Mouse (Mus musculus) MN1 (cell line): ENCODE results near the gene Zswim1.
A peak's percentile ranks its signal among the peaks of the same experiment; 100 is the strongest.
"Not testable (repeated sequence)": the region's sequence is repeated elsewhere in the genome, so short reads cannot be mapped to it uniquely, and the experiment has no call there.

Source experiments
- DNase-seq: peaks from one replicate; pipeline ENCODE4 v3.0.0-alpha.2; 2016; ENCODE audit warnings: low spot score

Gene Zswim1

DNA sequence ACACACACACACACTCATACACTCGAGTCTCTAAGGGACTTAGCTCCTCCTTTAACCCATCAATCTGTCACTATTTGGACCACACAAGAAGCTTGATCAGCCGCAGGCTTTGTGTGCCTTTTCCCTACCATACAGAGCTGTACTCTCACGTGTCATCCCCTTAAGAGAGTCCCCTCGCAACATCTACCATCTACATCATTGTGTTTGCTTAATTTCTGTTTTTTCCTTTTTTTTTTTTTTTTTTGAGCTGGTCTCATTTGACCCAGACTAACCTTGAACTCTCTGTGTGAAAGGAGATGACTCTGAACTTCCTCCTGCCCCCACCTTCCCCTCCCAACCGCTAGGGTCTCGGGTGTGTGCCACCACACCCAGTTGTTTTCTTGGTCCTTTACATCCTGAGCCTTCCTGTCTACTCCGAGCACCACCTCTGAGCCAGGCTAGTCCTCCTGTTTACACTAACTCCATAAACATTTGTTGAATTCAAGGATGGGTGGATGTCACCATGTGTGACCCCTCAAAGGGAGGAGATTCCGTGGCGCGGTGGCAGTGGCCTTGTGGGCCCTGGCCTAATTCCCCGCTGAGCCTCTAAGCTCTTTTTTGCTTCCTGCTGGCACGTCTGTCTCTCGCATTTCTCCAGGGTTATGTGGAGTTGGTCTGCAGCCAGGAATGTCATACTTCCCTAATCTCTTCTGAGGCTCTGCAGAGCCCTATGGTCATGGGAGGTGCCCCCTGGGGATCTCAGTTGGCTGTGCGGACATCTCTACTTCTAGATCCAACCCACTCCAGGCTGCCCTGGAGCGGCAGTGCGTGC is 44.5 kb downstream of the Zswim1 start:
- peak; percentile 94 for DNase-seq

DNA sequence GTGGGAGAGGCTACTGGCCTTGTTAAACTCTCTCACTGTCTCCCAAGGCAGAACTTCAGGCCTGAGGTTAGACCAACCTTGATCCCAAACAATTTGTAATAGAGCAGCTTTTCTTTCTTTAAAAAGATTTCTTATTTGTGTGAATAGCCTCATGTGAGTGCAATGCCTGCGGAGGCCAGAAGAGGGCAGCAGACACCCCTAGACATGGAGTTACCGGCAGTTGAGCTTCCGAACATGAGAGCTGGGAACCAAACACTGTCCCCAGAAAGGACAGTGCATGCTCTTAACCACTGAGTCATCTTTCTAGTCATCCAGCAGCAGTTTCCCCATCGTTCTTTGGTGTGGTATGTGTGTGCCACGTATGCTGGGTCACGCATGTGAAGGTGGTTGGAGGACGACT is 45.1 kb downstream of the Zswim1 start:
- no peak for DNase-seq

DNA sequence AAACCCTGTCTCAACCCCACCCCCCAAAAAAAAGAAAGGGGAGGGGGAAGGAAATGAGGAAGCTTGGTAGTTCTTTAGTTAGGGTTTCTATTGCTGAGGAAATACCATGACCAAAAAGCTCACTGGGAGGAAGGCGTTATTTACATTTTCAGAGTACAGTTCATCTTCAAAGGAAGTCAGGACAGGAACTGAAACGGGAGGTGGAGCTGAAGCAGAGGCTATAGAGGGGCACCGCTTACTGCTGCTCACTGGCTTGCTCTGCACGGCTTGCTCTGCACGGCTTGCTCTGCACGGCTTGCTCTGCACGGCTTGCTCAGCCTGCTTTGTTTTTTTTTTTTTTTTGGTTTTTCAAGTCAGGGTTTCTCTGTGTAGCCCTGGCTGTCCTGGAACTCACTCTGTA is 46.0 kb downstream of the Zswim1 start:
- no peak for DNase-seq

DNA sequence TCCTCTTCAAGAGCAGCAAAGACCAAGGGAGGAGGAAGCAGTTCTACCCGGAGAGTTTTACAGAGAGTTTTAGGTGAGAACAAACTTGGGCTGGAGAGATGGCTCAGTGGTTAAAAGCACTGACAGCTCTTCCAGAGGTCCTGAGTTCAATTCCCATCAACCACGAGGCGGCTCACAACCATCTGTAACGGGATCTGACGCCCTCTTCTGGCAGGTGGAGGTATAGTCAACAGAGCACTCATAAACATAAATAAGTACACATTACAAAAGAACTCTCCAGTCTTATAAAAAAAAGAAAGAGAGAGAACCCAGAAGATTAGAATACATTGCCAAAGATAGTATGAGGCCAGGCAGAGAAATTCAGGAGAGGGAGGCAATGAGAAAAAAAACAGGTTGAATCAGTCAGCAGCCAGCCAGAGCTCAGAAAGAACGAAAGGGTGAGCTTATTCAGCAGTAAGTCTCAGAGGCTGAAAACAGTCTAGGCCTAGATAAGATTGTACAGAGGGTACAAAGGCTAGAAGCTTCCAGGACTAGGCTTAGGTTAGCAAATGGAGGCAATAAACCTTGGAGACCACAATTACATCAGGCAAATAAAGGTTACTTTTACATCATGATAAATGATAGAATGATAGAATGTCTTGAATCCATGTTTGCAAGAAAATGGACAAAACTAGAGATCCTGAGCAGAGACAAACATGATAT is 49.3 kb downstream of the Zswim1 start:
- no peak for DNase-seq

DNA sequence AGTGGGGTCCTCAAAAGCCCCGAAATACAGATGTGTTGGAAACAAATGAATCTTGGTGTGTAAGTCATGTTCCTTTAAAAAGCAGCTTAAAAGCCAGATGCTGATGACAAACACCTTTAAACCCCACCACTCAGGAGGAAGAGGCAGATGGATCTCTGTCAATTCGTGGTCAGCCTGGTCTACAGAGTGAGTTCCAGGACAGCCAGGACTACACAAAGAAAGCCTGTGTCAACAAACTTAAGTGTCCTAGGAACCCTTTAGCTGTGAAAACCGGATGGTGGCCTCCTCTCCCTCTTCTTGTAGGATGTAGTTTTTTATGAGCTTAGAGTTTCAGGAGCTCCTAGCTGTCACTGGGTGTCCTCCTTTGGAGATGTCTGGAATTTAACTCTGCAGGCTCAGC is 51.1 kb downstream of the Zswim1 start:
- no peak for DNase-seq

DNA sequence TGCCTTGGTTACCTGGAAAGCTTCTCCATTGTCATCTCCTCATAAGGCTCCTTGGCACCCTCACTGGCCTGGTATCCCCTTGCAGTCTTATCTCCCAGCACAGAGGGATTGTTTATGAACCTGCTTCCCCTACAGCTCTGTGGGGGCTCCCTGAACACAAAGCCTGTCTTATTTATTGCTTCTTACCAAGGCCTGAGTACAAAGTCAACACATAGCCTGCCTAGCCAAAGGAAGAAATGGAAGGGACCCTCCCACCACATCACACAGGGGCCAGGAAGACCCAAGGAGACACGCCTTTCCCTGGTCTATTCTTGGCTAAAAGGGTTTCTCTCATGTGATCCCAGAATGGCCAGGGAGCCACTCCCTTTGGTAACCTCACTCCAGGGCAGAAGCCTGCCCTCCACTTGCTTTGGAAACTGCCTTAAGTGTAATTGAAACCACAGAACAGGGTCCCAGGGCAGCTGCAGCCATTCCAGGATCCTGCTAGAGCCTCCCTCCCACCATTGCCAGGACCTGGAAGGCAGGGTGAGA is 51.8 kb downstream of the Zswim1 start:
- DNase-seq = no peak

DNA sequence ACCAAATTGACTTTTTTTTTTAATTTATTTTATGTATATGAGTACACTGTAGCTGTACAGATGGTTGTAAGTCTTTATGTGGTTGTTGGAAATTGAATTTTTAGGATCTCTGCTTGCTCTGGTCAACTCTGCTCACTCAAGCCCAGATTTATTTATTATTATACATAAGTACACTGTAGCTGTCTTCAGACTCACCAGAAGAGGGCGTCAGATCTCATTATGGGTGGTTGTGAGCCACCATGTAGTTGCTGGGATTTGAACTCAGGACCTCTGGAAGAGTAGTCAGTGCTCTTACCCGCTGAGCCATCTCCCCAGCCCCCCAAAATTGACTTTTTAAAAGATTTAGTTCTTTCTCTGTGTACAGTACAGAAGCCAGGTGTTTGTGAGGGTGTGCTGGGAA is 53.2 kb downstream of the Zswim1 start:
- not testable (repeated sequence) for DNase-seq
